Mouse (Mus musculus): ENCODE results near the gene Sbpl. TPM values are rescaled to one million over a fixed set of nuclear protein-coding genes. Genes with fewer than 3 reads are reported as not detected.

Sbpl gene
- polyA plus RNA-seq (2014; fragmentation: Illumina TruSeq; extraction: RNeasy Lipid Tissue Mini Kit (QIAGEN cat#74804); ENCODE audit: low read depth, low replicate concordance): not detected

DNA sequence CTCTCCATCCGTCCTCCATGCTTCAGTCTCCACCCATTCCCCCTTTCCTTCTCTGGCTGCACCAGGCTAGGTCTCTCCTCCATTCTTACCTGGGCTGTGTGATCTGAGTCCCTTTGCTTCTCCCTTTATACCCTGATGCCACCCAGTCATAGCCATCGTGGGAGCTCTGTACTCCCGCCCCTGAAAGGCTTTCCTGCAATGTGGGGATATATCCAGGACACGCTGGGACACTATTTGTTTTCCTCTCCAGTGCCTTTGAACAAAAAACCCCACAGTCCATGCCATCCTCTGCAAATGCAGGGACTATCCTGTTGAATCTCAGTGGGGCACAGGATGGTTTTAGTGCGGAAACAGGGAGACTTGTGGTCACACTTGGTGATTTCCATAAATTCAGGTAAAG lies at the start of gene Sbpl:
Sbpl (minus strand) TSS at position 101 of the 400 bp plus-strand sequence.

DNA sequence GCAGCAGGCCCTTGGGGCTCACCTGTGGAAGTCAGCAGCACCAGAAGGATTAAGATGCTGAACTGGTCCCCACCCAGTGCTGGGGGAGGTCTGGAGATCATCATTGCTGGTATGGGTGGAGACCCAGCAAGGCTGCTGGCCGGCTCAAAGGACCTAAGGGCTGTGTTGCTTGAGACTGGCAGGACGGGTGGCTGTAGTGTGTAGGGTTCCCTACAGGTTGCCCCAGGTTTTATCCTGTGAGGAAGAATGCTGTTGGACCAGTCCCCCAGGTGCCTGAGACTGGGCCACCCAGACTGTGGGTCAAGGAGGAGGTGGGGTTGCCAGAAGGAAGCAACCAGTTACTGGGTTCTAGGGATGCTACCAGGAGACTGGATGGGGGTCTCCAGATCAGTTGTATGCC lies 42.8 kb upstream of the Sbpl start, which contains the start of gene Prss22:
Prss22 (minus strand) TSS at position 200 of the 400 bp plus-strand sequence.

GRCm38 (mm10) chr17:23980297-23980909 lies 25.3 kb upstream of the Sbpl start, which contains the start of gene Prss30:
TSS of gene Prss30 (minus strand) at chr17:23980566.

GRCm38 (mm10) chr17:23941372-23941771 lies 13.7 kb downstream of the Sbpl start, which contains the start of gene Sbp:
TSS of gene Sbp (plus strand) at chr17:23941672.

DNA sequence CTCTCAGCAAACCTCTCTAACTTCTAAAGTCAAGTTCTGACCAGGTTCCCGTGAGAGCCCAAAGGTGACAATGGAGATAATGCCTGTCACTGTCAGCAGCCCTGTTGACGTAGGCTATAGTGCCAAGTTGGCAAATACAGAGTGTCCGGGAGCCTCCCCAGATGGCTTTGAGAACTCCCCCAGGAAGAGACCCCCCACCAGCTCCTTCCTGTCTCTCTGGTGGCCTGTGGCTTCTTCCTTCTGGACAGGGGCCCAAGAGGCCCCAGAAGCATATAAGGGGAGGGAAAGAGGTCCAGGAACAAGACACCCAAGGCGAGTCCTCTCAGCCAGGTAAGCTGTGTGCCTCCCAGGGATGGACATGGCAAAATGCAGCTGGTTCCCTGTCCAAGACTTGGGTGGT lies 37.9 kb downstream of the Sbpl start, which contains the start of gene Dcpp3:
Dcpp3 (plus strand) TSS at position 301 of the 400 bp plus-strand sequence.

Other genes with a start within 250 kb of the Sbpl start
- 0.30 TPM for gene 1520401A03Rik, start 232.5 kb downstream of the Sbpl start, polyA plus RNA-seq (2014; fragmentation: Illumina TruSeq; extraction: RNeasy Lipid Tissue Mini Kit (QIAGEN cat#74804); ENCODE audit: low read depth, low replicate concordance)
- gene Pkmyt1, start 228.9 kb downstream of the Sbpl start, polyA plus RNA-seq (2014; fragmentation: Illumina TruSeq; extraction: RNeasy Lipid Tissue Mini Kit (QIAGEN cat#74804); ENCODE audit: low read depth, low replicate concordance): 8.8 TPM
- 19.4 TPM for gene Paqr4, start 214.4 kb downstream of the Sbpl start, polyA plus RNA-seq (2014; fragmentation: Illumina TruSeq; extraction: RNeasy Lipid Tissue Mini Kit (QIAGEN cat#74804); ENCODE audit: low read depth, low replicate concordance)
- 0.24 TPM for gene Kremen2, start 209.4 kb downstream of the Sbpl start, polyA plus RNA-seq (2014; fragmentation: Illumina TruSeq; extraction: RNeasy Lipid Tissue Mini Kit (QIAGEN cat#74804); ENCODE audit: low read depth, low replicate concordance)
- 65.6 TPM for gene Flywch1, start 183.7 kb downstream of the Sbpl start, polyA plus RNA-seq (2014; fragmentation: Illumina TruSeq; extraction: RNeasy Lipid Tissue Mini Kit (QIAGEN cat#74804); ENCODE audit: low read depth, low replicate concordance)
- gene Flywch2, start 169.2 kb downstream of the Sbpl start, polyA plus RNA-seq (2014; fragmentation: Illumina TruSeq; extraction: RNeasy Lipid Tissue Mini Kit (QIAGEN cat#74804); ENCODE audit: low read depth, low replicate concordance): 16.1 TPM
- 339 TPM for gene Srrm2, start 164.7 kb downstream of the Sbpl start, polyA plus RNA-seq (2014; fragmentation: Illumina TruSeq; extraction: RNeasy Lipid Tissue Mini Kit (QIAGEN cat#74804); ENCODE audit: low read depth, low replicate concordance)
- 387 TPM for gene Elob, start 126.1 kb downstream of the Sbpl start, polyA plus RNA-seq (2014; fragmentation: Illumina TruSeq; extraction: RNeasy Lipid Tissue Mini Kit (QIAGEN cat#74804); ENCODE audit: low read depth, low replicate concordance)
- 1.4 TPM for gene Prss33, start 119.2 kb downstream of the Sbpl start, polyA plus RNA-seq (2014; fragmentation: Illumina TruSeq; extraction: RNeasy Lipid Tissue Mini Kit (QIAGEN cat#74804); ENCODE audit: low read depth, low replicate concordance)
- gene Prss32, start 111.4 kb downstream of the Sbpl start, polyA plus RNA-seq (2014; fragmentation: Illumina TruSeq; extraction: RNeasy Lipid Tissue Mini Kit (QIAGEN cat#74804); ENCODE audit: low read depth, low replicate concordance): not detected
- gene Prss41, start 111.1 kb downstream of the Sbpl start, polyA plus RNA-seq (2014; fragmentation: Illumina TruSeq; extraction: RNeasy Lipid Tissue Mini Kit (QIAGEN cat#74804); ENCODE audit: low read depth, low replicate concordance): 0.55 TPM
- 1.1 TPM for gene Prss21, start 87.2 kb downstream of the Sbpl start, polyA plus RNA-seq (2014; fragmentation: Illumina TruSeq; extraction: RNeasy Lipid Tissue Mini Kit (QIAGEN cat#74804); ENCODE audit: low read depth, low replicate concordance)
- not detected for gene Dcpp1, start 74.4 kb downstream of the Sbpl start, polyA plus RNA-seq (2014; fragmentation: Illumina TruSeq; extraction: RNeasy Lipid Tissue Mini Kit (QIAGEN cat#74804); ENCODE audit: low read depth, low replicate concordance)
- not detected for gene Dcpp2, start 74.4 kb downstream of the Sbpl start, polyA plus RNA-seq (2014; fragmentation: Illumina TruSeq; extraction: RNeasy Lipid Tissue Mini Kit (QIAGEN cat#74804); ENCODE audit: low read depth, low replicate concordance)
- gene Dcpp3, start 37.8 kb downstream of the Sbpl start, polyA plus RNA-seq (2014; fragmentation: Illumina TruSeq; extraction: RNeasy Lipid Tissue Mini Kit (QIAGEN cat#74804); ENCODE audit: low read depth, low replicate concordance): not detected
- gene Sbp, start 13.6 kb downstream of the Sbpl start, polyA plus RNA-seq (2014; fragmentation: Illumina TruSeq; extraction: RNeasy Lipid Tissue Mini Kit (QIAGEN cat#74804); ENCODE audit: low read depth, low replicate concordance): not detected
- not detected for gene Prss30, start 25.3 kb upstream of the Sbpl start, polyA plus RNA-seq (2014; fragmentation: Illumina TruSeq; extraction: RNeasy Lipid Tissue Mini Kit (QIAGEN cat#74804); ENCODE audit: low read depth, low replicate concordance)
- not detected for gene Prss22, start 42.8 kb upstream of the Sbpl start, polyA plus RNA-seq (2014; fragmentation: Illumina TruSeq; extraction: RNeasy Lipid Tissue Mini Kit (QIAGEN cat#74804); ENCODE audit: low read depth, low replicate concordance)
- 0.67 TPM for gene Prss27, start 82.9 kb upstream of the Sbpl start, polyA plus RNA-seq (2014; fragmentation: Illumina TruSeq; extraction: RNeasy Lipid Tissue Mini Kit (QIAGEN cat#74804); ENCODE audit: low read depth, low replicate concordance)
- gene Kctd5, start 118.2 kb upstream of the Sbpl start, polyA plus RNA-seq (2014; fragmentation: Illumina TruSeq; extraction: RNeasy Lipid Tissue Mini Kit (QIAGEN cat#74804); ENCODE audit: low read depth, low replicate concordance): 16.9 TPM
- gene Pdpk1, start 195.7 kb upstream of the Sbpl start, polyA plus RNA-seq (2014; fragmentation: Illumina TruSeq; extraction: RNeasy Lipid Tissue Mini Kit (QIAGEN cat#74804); ENCODE audit: low read depth, low replicate concordance): 21.6 TPM
- 25.5 TPM for gene Amdhd2, start 208.5 kb upstream of the Sbpl start, polyA plus RNA-seq (2014; fragmentation: Illumina TruSeq; extraction: RNeasy Lipid Tissue Mini Kit (QIAGEN cat#74804); ENCODE audit: low read depth, low replicate concordance)
- 372 TPM for gene Atp6v0c, start 214.4 kb upstream of the Sbpl start, polyA plus RNA-seq (2014; fragmentation: Illumina TruSeq; extraction: RNeasy Lipid Tissue Mini Kit (QIAGEN cat#74804); ENCODE audit: low read depth, low replicate concordance)